Mouse (Mus musculus) stomach, postnatal 0 days (tissue): ENCODE measurements at regions not wholly inside any gene's neighbourhood (a gene's known extent, or its start where the extent isn't known, plus 50 kb on each side); places are given as distances from the start of the nearest gene placed in this dataset.

Experiments
- ATAC-seq: fragments of 200-750 bp; cut with Nextera tagmentation; 2 replicates; pipeline ENCODE4 v1.8.0; 2017; ENCODE audit not compliant: low FRiP score, low TSS enrichment
- DNase-seq: peaks from one replicate; pipeline ENCODE4 v3.0.0-alpha.2; 2016; ENCODE audit warnings: low spot score
- H3K27ac ChIP-seq: fragments of 300-500 bp; sonication (generic); replicated peaks from 2 replicates; pipeline ENCODE4 v1.5.1; 2014; ENCODE audit warnings: mild to moderate bottlenecking, control low read depth
- H3K27me3 ChIP-seq: fragments of 300-500 bp; sonication (generic); 2 replicates; pipeline ENCODE4 v1.6.1; 2014; ENCODE audit warnings: low read length; ENCODE audit not compliant: control insufficient read depth, insufficient read depth
- H3K36me3 ChIP-seq: fragments of 300-500 bp; sonication (generic); 2 replicates; pipeline ENCODE4 v1.6.1; 2014; ENCODE audit warnings: low read length, mixed read lengths; ENCODE audit not compliant: control insufficient read depth, insufficient read depth
- H3K4me1 ChIP-seq: fragments of 300-500 bp; sonication (generic); replicated peaks from 2 replicates; pipeline ENCODE4 v1.6.1; 2014; ENCODE audit warnings: antibody characterized with exemption; ENCODE audit not compliant: control insufficient read depth, insufficient read depth
- H3K4me2 ChIP-seq: fragments of 300-500 bp; sonication (generic); replicated peaks from 2 replicates; pipeline ENCODE4 v1.6.1; 2014; ENCODE audit warnings: low read depth, mild to moderate bottlenecking, control low read depth, moderate library complexity
- H3K4me3 ChIP-seq: fragments of 300-500 bp; sonication (generic); 2 replicates; pipeline ENCODE4 v1.5.1; 2014; ENCODE audit warnings: low read depth, low read length, control low read depth
- H3K9ac ChIP-seq: fragments of 300-500 bp; sonication (generic); 2 replicates; pipeline ENCODE4 v1.6.1; 2014; ENCODE audit warnings: mild to moderate bottlenecking, low read length, control low read depth, mixed read lengths
- H3K9me3 ChIP-seq: fragments of 300-500 bp; sonication (generic); 2 replicates; pipeline ENCODE4 v1.6.1; 2016; ENCODE audit warnings: low read length; ENCODE audit not compliant: control insufficient read depth
- CTCF ChIP-seq: IDR thresholded peaks from 2 replicates; pipeline ENCODE4 v1.5.1; 2016; ENCODE audit warnings: antibody characterized with exemption, low read depth, mild to moderate bottlenecking, moderate library complexity
- EP300 ChIP-seq: optimal IDR thresholded peaks from 2 replicates; pipeline ENCODE3; 2016; ENCODE audit warnings: antibody characterized with exemption
- WGBS: fragments of 180-500 bp; shearing (Covaris S2); extraction: QIAGEN DNeasy Blood & Tissue Kit; methylation state at CpG from one replicate; pipeline ENCODE4 v1.1.7; 2014; 5-methylcytosine and 5-hydroxymethylcytosine counted together

GRCm38 (mm10) chr1:164538304-164539043, 80.3 kb upstream of the Atp1b1 start:
- TF ChIP-seq CTCF = no peak
- no peak for TF ChIP-seq EP300
- DNase-seq = no peak
- no peak for ATAC-seq
- Histone ChIP-seq H3K36me3 (no peaks in the 10 kb centered on the region), H3K27ac (peak overlapping the region; percentile 56), H3K4me2 (no peak overlapping the region), H3K9me3 (no peaks in the 10 kb centered on the region), H3K9ac (no peak overlapping the region), H3K4me3 (no peak overlapping the region), H3K4me1 (no peaks in the 10 kb centered on the region; the same call in 1 of the 2 replicates), H3K27me3 (no peaks in the 10 kb centered on the region)
- 55% methylated on average over 5 of the region's 5 CpGs for WGBS

- Histone ChIP-seq H3K9ac (no peak overlapping the region), H3K4me3 (no peak overlapping the region), H3K4me1 (no peaks in the 10 kb centered on the region; the same call in 1 of the 2 replicates), H3K4me2 (no peak overlapping the region), H3K9me3 (no peaks in the 10 kb centered on the region), H3K27me3 (no peaks in the 10 kb centered on the region), H3K27ac (peak overlapping the region; percentile 56), H3K36me3 (no peaks in the 10 kb centered on the region)
- peak; percentile 97 for ATAC-seq
- 50% methylated on average over 7 of the region's 7 CpGs for WGBS
- TF ChIP-seq CTCF (no peak), EP300 (no peak)
- peak; percentile 83 for DNase-seq
These were observed 79.3 kb upstream of the Atp1b1 start for GRCm38 (mm10) chr1:164537324-164537948.

DNA sequence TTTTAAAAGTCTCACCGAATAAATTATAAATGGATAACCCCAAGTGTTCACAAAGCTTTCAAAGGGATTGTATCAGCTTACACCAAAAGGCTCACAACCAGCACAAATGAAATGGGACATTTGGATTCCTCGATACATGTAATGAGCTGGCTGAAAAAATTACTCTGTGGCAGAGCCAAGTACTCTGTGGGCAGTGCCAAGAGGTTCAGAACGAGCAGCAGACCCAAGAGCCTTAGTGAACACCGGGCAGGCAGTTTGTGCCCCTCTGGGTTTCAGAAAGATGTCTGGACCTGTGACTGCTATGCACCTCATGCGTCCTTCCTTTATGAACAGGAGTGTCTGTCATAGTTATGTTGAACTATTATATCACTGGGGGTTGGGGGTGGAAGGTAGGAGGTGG, 74.0 kb upstream of the Atp1b1 start:
- DNase-seq = no peak
- Histone ChIP-seq H3K9me3 (no peaks in the 10 kb centered on the region), H3K9ac (no peak overlapping the region), H3K4me3 (no peak overlapping the region), H3K4me2 (no peak overlapping the region), H3K27me3 (no peaks in the 10 kb centered on the region), H3K4me1 (no peaks in the 10 kb centered on the region), H3K36me3 (no peaks in the 10 kb centered on the region), H3K27ac (no peak overlapping the region)
- no peak for ATAC-seq
- no peak for TF ChIP-seq EP300
- TF ChIP-seq CTCF = no peak
- 84% methylated on average over 5 of the region's 5 CpGs for WGBS

GRCm38 (mm10) chr1:164531741-164532140, 73.6 kb upstream of the Atp1b1 start:
- H3K27me3 ChIP-seq = no peaks in the 10 kb centered on the region
- no peak overlapping the region for H3K4me2 ChIP-seq
- no peaks in the 10 kb centered on the region for H3K36me3 ChIP-seq
- TF ChIP-seq CTCF = no peak
- TF ChIP-seq EP300 = no peak
- no peak for ATAC-seq
- H3K9ac ChIP-seq = no peak overlapping the region
- no peaks in the 10 kb centered on the region for H3K9me3 ChIP-seq
- DNase-seq = no peak
- whole genome bisulfite sequencing = 70% methylated on average over 1 of the region's 1 CpGs
- no peaks in the 10 kb centered on the region for H3K4me1 ChIP-seq
- no peak overlapping the region for H3K27ac ChIP-seq
- no peak overlapping the region for H3K4me3 ChIP-seq

GRCm38 (mm10) chr1:164526748-164527147, 68.6 kb upstream of the Atp1b1 start:
- no peak overlapping the region for H3K4me3 ChIP-seq
- no peak for TF ChIP-seq EP300
- TF ChIP-seq CTCF = no peak
- no peaks in the 10 kb centered on the region for H3K27me3 ChIP-seq
- no peak overlapping the region for H3K9ac ChIP-seq
- no peaks in the 10 kb centered on the region for H3K4me1 ChIP-seq
- H3K27ac ChIP-seq = no peak overlapping the region
- 97% methylated on average over 1 of the region's 1 CpGs for WGBS
- DNase-seq (no peak), ATAC-seq (no peak)
- no peaks in the 10 kb centered on the region for H3K36me3 ChIP-seq
- H3K9me3 ChIP-seq = no peaks in the 10 kb centered on the region
- H3K4me2 ChIP-seq = no peak overlapping the region

DNA sequence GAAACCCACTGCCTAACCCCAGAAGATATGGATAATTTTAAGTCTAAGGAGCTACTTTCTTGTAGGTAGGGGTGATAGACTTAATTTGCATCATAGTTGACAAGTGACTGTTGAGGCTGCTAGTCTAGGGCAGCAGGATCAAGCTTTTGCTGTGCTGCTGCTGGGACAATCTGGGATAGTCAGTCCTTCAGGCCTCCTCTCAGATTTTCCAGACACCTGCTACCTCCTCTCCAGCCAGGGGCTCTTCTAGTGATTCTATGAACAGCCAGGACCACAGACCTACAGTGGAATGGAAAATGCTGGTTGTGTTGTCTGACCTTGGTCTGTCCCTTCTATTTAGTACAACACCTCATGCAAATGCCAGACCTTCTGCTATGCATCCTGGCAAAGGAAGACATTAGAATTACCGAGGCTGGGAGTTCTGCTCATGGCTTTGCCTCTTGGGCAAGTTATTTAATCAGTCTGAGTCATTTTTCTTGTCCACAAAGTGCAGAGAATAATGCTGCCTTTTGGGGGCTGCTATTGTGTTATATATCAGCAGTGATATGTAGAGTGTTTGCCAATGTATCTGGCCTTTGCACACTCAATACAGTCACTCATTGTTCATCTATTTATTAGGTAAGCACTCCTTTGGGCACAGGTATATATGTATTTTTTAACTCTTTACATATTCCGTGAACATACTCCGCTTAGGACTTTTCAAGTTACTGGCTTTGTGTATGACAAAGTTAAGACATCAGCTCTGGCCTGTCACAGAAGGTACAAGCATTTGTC, 64.4 kb upstream of the Atp1b1 start:
- no peaks in the 10 kb centered on the region for H3K36me3 ChIP-seq
- H3K4me3 ChIP-seq = no peak overlapping the region
- H3K4me2 ChIP-seq = no peak overlapping the region
- ATAC-seq (peak; percentile 85), DNase-seq (peak; percentile 26)
- H3K4me1 ChIP-seq = no peaks in the 10 kb centered on the region
- H3K9me3 ChIP-seq = no peaks in the 10 kb centered on the region
- TF ChIP-seq EP300 (no peak), CTCF (no peak)
- H3K9ac ChIP-seq = no peak overlapping the region
- 53% methylated on average over 3 of the region's 3 CpGs for WGBS
- H3K27ac ChIP-seq = peak overlapping the region; percentile 46
- no peaks in the 10 kb centered on the region for H3K27me3 ChIP-seq
